Mouse (Mus musculus) erythroblast, embryonic 14.5 days (primary cell): ENCODE results near the gene Tmem132c.

Experiments used
- GATA1 ChIP-seq: IDR thresholded peaks from 2 replicates; pipeline ENCODE4 v1.6.1; 2012; ENCODE audit warnings: low read length, inconsistent platforms, mixed read lengths
- TAL1 ChIP-seq: IDR thresholded peaks from 3 replicates; pipeline ENCODE4 v1.6.1; 2012; ENCODE audit warnings: low read length, inconsistent platforms, mixed read lengths

DNA sequence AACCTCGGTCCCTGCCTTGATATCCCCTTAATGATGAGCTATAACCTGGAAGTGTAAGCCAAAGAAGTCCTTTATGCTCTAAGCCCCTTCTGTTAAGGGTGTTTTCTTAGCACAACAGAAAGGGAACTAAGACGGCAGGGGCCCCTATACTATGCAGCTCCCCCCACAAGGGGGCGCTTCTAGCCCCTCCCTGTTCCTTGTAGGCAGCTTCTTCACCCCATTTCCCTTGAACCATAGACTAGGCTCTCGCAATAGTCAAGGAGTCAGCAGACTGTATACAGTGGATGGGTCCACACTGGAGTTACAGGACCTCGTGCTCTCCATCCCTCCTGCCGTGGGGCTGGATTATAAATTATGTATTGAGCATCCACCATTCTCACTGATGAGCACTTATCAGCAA lies 264.1 kb downstream of the Tmem132c start:
- TF ChIP-seq GATA1 (no peak), TAL1 (no peak)
